Mouse (Mus musculus) liver, embryonic 14.5 days (tissue): ENCODE data around the gene Nek7.

Experiments used
- CTCF ChIP-seq: IDR thresholded peaks from 2 replicates; pipeline ENCODE4 v1.5.1; 2016; ENCODE audit warnings: antibody characterized with exemption, low read depth, control low read depth
- EP300 ChIP-seq: IDR thresholded peaks from 2 replicates; pipeline ENCODE4 v1.6.1; 2016; ENCODE audit warnings: antibody characterized with exemption, low read depth

DNA sequence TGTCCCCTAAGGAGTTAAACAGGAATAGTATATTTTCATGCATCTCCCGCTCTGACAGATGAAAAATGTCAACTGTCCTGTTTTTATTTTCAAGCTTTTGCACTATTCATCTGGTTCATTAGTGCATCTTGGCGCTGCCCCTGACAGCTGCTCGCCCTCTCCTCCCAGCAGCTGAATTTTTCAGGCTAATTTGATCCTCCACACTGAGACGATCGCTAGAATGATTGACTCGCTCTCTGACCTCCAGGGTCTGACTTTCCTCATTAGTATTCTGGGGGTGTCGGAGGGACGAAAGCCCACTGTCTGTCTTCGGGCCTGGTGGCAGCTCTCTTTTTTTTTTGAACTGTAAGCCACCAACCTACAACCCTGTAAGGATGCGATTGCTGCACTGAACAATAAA, 119.8 kb downstream of the Nek7 start:
- TF ChIP-seq CTCF = no peak
- TF ChIP-seq EP300 = no peak
